8 mouse cellular contexts compared by ENCODE assay signal in the genomic region with DNA sequence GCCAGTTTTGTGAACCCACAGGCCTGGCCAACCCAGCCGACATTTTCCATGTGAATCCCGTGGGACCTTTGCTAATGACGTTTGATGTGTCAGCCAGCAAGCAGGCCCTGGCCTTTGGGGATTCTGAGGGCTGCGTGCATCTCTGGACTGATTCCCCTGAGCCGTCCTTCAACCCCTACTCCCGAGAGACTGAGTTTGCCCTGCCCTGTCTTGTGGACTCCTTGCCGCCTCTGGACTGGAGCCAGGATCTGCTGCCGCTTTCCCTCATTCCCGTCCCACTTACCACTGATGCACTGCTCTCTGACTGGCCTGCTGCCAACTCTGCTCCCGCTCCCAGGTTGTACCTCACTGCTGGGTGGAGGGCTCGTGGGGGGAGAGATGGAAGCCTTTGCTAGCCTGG. TPM values are rescaled to one million over a fixed set of nuclear protein-coding genes. Genes with fewer than 3 reads are reported as not detected.
A peak's percentile ranks its signal among the peaks of the same experiment; 100 is the strongest.
DNase-seq lines count a peak whose midpoint lies in the region; ATAC-seq lines count a peak whose summit lies in the region.
"Had no signal": no experiment of that assay in that cellular context is flagged by ENCODE, and none has a peak within 500 bp of the region (broad histone marks: within the 10 kb centered on the region; RNA-seq: fewer than 3 reads in every experiment).

No protein-coding gene starts in this region.

- H3K4me3 ChIP-seq in limb, embryonic 12.5 days (replicated peaks), result no peak overlapping the region
- H3K4me3 ChIP-seq in limb, embryonic 10.5 days, result no peak overlapping the region
- peak overlapping the region; percentile 8; the same call in 1 of the 2 replicates for H3K4me3 ChIP-seq in heart, embryonic 15.5 days
- H3K4me3 ChIP-seq in midbrain, embryonic 15.5 days, result no peak overlapping the region

- H3K9ac ChIP-seq in limb, embryonic 12.5 days (replicated peaks), result peak overlapping the region; percentile 12; the same call in 1 of the 2 replicates
- H3K9ac ChIP-seq in heart, embryonic 15.5 days, result peak overlapping the region; percentile 23; the same call in 1 of the 2 replicates
- H3K9ac ChIP-seq in midbrain, embryonic 15.5 days, result 0 out of 2 replicates have a peak overlapping the region, but pooled peaks have one; percentile 8

- ATAC-seq in limb, embryonic 12.5 days (ENCODE audit: insufficient number of reproducible peaks, insufficient read depth, low FRiP score, low TSS enrichment, low read depth), result no peak
- peak; percentile 79 for ATAC-seq in heart, embryonic 15.5 days (replicated peaks; ENCODE audit: insufficient number of reproducible peaks, insufficient read depth, low FRiP score, low read depth)
- ATAC-seq in midbrain, embryonic 15.5 days (replicated peaks), result no peak

- DNase-seq in limb, embryonic 10.5 days (ENCODE audit: low spot score), result no peak
- DNase-seq in adrenal gland, postnatal 4 days (ENCODE audit: low spot score in 2 of 2), result peak; percentile 22 to 30
- no peak for DNase-seq in layer of hippocampus, postnatal 14 days (ENCODE audit: low spot score in 2 of 2)
- no peak for DNase-seq in thymus, postnatal 0 days (ENCODE audit: low spot score)

- no peaks in the 10 kb centered on the region for H3K9me3 ChIP-seq in limb, embryonic 12.5 days
- H3K9me3 ChIP-seq in limb, embryonic 10.5 days (replicated peaks), result no peaks in the 10 kb centered on the region
- H3K9me3 ChIP-seq in heart, embryonic 15.5 days (replicated peaks), result no peaks in the 10 kb centered on the region
- no peaks in the 10 kb centered on the region for H3K9me3 ChIP-seq in midbrain, embryonic 15.5 days

- WGBS in limb, embryonic 12.5 days, result 86% methylated on average over 11 of the region's 11 CpGs
- WGBS in limb, embryonic 10.5 days, result 92% methylated on average over 11 of the region's 11 CpGs
- 25% methylated on average over 11 of the region's 11 CpGs for WGBS in heart, embryonic 15.5 days
- 54% methylated on average over 11 of the region's 11 CpGs for WGBS in midbrain, embryonic 15.5 days

- H3K27ac ChIP-seq in limb, embryonic 12.5 days, result no peak overlapping the region
- H3K27ac ChIP-seq in limb, embryonic 10.5 days, result no peak overlapping the region
- H3K27ac ChIP-seq in heart, embryonic 15.5 days, result peak overlapping the region; percentile 85
- no peak overlapping the region for H3K27ac ChIP-seq in midbrain, embryonic 15.5 days
- H3K27ac ChIP-seq: kidney, postnatal 0 days had no signal

- peaks cover 73% of the 10 kb centered on the region for H3K36me3 ChIP-seq in limb, embryonic 12.5 days
- H3K36me3 ChIP-seq in limb, embryonic 10.5 days, result peaks cover 80% of the 10 kb centered on the region
- H3K36me3 ChIP-seq in heart, embryonic 15.5 days, result peaks cover 37% of the 10 kb centered on the region
- H3K36me3 ChIP-seq in midbrain, embryonic 15.5 days (replicated peaks), result peaks cover 18% of the 10 kb centered on the region

- no peaks in the 10 kb centered on the region for H3K27me3 ChIP-seq in limb, embryonic 12.5 days
- no peaks in the 10 kb centered on the region for H3K27me3 ChIP-seq in limb, embryonic 10.5 days (ENCODE audit: low read depth, poor library complexity, severe bottlenecking)
- H3K27me3 ChIP-seq in heart, embryonic 15.5 days, result no peaks in the 10 kb centered on the region
- no peaks in the 10 kb centered on the region for H3K27me3 ChIP-seq in midbrain, embryonic 15.5 days (replicated peaks)

- no peaks in the 10 kb centered on the region for H3K4me1 ChIP-seq in limb, embryonic 12.5 days (replicated peaks)
- no peaks in the 10 kb centered on the region for H3K4me1 ChIP-seq in limb, embryonic 10.5 days
- peaks cover 20% of the 10 kb centered on the region for H3K4me1 ChIP-seq in heart, embryonic 15.5 days (replicated peaks)
- H3K4me1 ChIP-seq in midbrain, embryonic 15.5 days, result no peaks in the 10 kb centered on the region; the same call in 1 of the 2 replicates

- no peak overlapping the region for H3K4me2 ChIP-seq in limb, embryonic 12.5 days
- H3K4me2 ChIP-seq in heart, embryonic 15.5 days, result peak overlapping the region; percentile 37
- no peak overlapping the region for H3K4me2 ChIP-seq in midbrain, embryonic 15.5 days

RNA-seq across cellular contexts. Expression of a gene that starts 7.0 kb away (rescaled TPM):
- polyA plus RNA-seq in limb, embryonic 12.5 days (2016; fragmentation: Nextera tagmentation; extraction: Ambion mirVana), result 42.3 and 42.5 TPM in 2 replicates
- polyA plus RNA-seq in limb, embryonic 10.5 days (2016; fragmentation: Nextera tagmentation; extraction: Ambion mirVana), result 37.2 and 41.8 TPM in 2 replicates
- 10 to 100 TPM; 43.6 to 45.3 TPM for total RNA-seq in adrenal gland, postnatal 4 days (2021)
- polyA plus RNA-seq in heart, embryonic 15.5 days (2015; fragmentation: Nextera tagmentation; extraction: Ambion mirVana), result 22.3 and 27.8 TPM in 2 replicates
- 21.9 and 24.0 TPM in 2 replicates for polyA plus RNA-seq in midbrain, embryonic 15.5 days (2015; fragmentation: Nextera tagmentation; extraction: Ambion mirVana)
- total RNA-seq in layer of hippocampus, postnatal 14 days (2021), result 10 to 100 TPM; 15.1 to 15.4 TPM
- polyA plus RNA-seq in thymus, postnatal 0 days (2015; fragmentation: Nextera tagmentation; extraction: Ambion mirVana), result 26.2 and 31.8 TPM in 2 replicates

RNA-seq across cellular contexts. Expression of a gene that starts 11.6 kb away (rescaled TPM):
- polyA plus RNA-seq in limb, embryonic 12.5 days (2016; fragmentation: Nextera tagmentation; extraction: Ambion mirVana), result 0.20 TPM in 2 replicates
- polyA plus RNA-seq in limb, embryonic 10.5 days (2016; fragmentation: Nextera tagmentation; extraction: Ambion mirVana), result not detected in 2 replicates
- not detected for total RNA-seq in adrenal gland, postnatal 4 days (2021)
- 4.0 and 4.8 TPM in 2 replicates for polyA plus RNA-seq in heart, embryonic 15.5 days (2015; fragmentation: Nextera tagmentation; extraction: Ambion mirVana)
- polyA plus RNA-seq in midbrain, embryonic 15.5 days (2015; fragmentation: Nextera tagmentation; extraction: Ambion mirVana), result not detected in 2 replicates
- total RNA-seq in layer of hippocampus, postnatal 14 days (2021), result 1 to 10 TPM; 2.4 to 3.2 TPM
- polyA plus RNA-seq in thymus, postnatal 0 days (2015; fragmentation: Nextera tagmentation; extraction: Ambion mirVana), result 2.5 and 3.1 TPM in 2 replicates

RNA-seq across cellular contexts. Expression of a gene that starts 12.1 kb away (rescaled TPM):
- polyA plus RNA-seq in limb, embryonic 12.5 days (2016; fragmentation: Nextera tagmentation; extraction: Ambion mirVana), result 351 and 359 TPM in 2 replicates
- polyA plus RNA-seq in limb, embryonic 10.5 days (2016; fragmentation: Nextera tagmentation; extraction: Ambion mirVana), result 313 and 334 TPM in 2 replicates
- 100 to 1,000 TPM; 178 to 188 TPM for total RNA-seq in adrenal gland, postnatal 4 days (2021)
- 186 and 213 TPM in 2 replicates for polyA plus RNA-seq in heart, embryonic 15.5 days (2015; fragmentation: Nextera tagmentation; extraction: Ambion mirVana)
- 194 and 204 TPM in 2 replicates for polyA plus RNA-seq in midbrain, embryonic 15.5 days (2015; fragmentation: Nextera tagmentation; extraction: Ambion mirVana)
- 10 to 100 TPM; 76.5 to 80.3 TPM for total RNA-seq in layer of hippocampus, postnatal 14 days (2021)
- 223 and 247 TPM in 2 replicates for polyA plus RNA-seq in thymus, postnatal 0 days (2015; fragmentation: Nextera tagmentation; extraction: Ambion mirVana)

RNA-seq across cellular contexts. Expression of a gene that starts 27.4 kb away (rescaled TPM):
- polyA plus RNA-seq in limb, embryonic 12.5 days (2016; fragmentation: Nextera tagmentation; extraction: Ambion mirVana), result 178 and 181 TPM in 2 replicates
- polyA plus RNA-seq in limb, embryonic 10.5 days (2016; fragmentation: Nextera tagmentation; extraction: Ambion mirVana), result 248 and 251 TPM in 2 replicates
- total RNA-seq in adrenal gland, postnatal 4 days (2021), result 100 to 1,000 TPM; 300 to 355 TPM
- polyA plus RNA-seq in heart, embryonic 15.5 days (2015; fragmentation: Nextera tagmentation; extraction: Ambion mirVana), result 448 and 450 TPM in 2 replicates
- polyA plus RNA-seq in midbrain, embryonic 15.5 days (2015; fragmentation: Nextera tagmentation; extraction: Ambion mirVana), result 256 and 257 TPM in 2 replicates
- total RNA-seq in layer of hippocampus, postnatal 14 days (2021), result 100 to 1,000 TPM; 260 to 274 TPM
- 154 and 157 TPM in 2 replicates for polyA plus RNA-seq in thymus, postnatal 0 days (2015; fragmentation: Nextera tagmentation; extraction: Ambion mirVana)

RNA-seq across cellular contexts. Expression of a gene that starts 39.8 kb away (rescaled TPM):
- polyA plus RNA-seq in limb, embryonic 12.5 days (2016; fragmentation: Nextera tagmentation; extraction: Ambion mirVana), result 17.1 and 17.6 TPM in 2 replicates
- 9.3 and 11.5 TPM in 2 replicates for polyA plus RNA-seq in limb, embryonic 10.5 days (2016; fragmentation: Nextera tagmentation; extraction: Ambion mirVana)
- 10 to 100 TPM; 41.5 to 45.9 TPM for total RNA-seq in adrenal gland, postnatal 4 days (2021)
- polyA plus RNA-seq in heart, embryonic 15.5 days (2015; fragmentation: Nextera tagmentation; extraction: Ambion mirVana), result 9.6 and 12.3 TPM in 2 replicates
- polyA plus RNA-seq in midbrain, embryonic 15.5 days (2015; fragmentation: Nextera tagmentation; extraction: Ambion mirVana), result 21.4 and 23.5 TPM in 2 replicates
- total RNA-seq in layer of hippocampus, postnatal 14 days (2021), result 10 to 100 TPM; 29.2 to 30.3 TPM
- polyA plus RNA-seq in thymus, postnatal 0 days (2015; fragmentation: Nextera tagmentation; extraction: Ambion mirVana), result 22.6 and 25.1 TPM in 2 replicates

Comparison
In these comparisons a context has a peak if more than half of its experiments do, and no peak if none do; other contexts are left out.
1. DNase-seq: peak in adrenal gland, postnatal 4 days (2 of 2); none in limb, embryonic 10.5 days (single experiment), layer of hippocampus, postnatal 14 days (0 of 2) and thymus, postnatal 0 days (single experiment).
2. Peak in every context shown above with its lines, with median percentiles within 50 percentile points of each other: H3K9ac ChIP-seq.